Mouse (Mus musculus): ENCODE measurements at regions not wholly inside any gene's neighbourhood (a gene's known extent, or its start where the extent isn't known, plus 50 kb on each side); places are given as distances from the start of the nearest gene placed in this dataset.

DNA sequence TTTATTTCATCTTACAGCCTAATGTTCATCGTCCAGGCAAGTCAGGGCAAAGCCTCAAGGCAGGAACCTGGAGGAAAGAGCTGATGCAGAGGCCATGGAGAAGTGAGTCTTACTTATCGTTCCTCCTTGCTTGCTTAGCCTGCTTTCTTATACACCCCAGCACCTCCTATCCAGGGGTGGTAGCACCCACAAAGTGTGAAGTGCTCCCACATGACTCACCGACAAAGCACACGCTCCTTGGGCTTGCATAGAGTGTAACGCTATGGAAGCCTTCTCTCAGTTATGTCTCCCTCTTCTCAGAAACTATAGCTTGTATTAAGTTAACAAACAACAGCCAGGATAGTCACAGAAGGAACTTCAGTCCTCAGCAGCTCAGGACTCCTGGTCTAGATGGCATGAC is 225.4 kb downstream of the Rpl10-ps3 start:
- no peak for TF ChIP-seq POLR2A (IDR thresholded peaks at IDR 0.05; ENCODE audit: borderline replicate concordance, insufficient read depth, low read length)
- TF ChIP-seq CTCF (IDR thresholded peaks at IDR 0.05; ENCODE audit: borderline replicate concordance, insufficient read depth, low read depth, low read length), result no peak

All from cerebellum, adult 2 months (tissue).